Mouse (Mus musculus) small intestine, adult 2 months (tissue): ENCODE data around the gene Ntf3. TPM values are rescaled to one million over a fixed set of nuclear protein-coding genes. Genes with fewer than 3 reads are reported as not detected.

ENCODE experiments used
- H3K27ac ChIP-seq: fragments of 200-500 bp; 2 replicates; pipeline ENCODE4 v1.5.1; 2012; ENCODE audit warnings: low read depth, low read length, control low read depth, inconsistent platforms; ENCODE audit not compliant: insufficient read depth
- H3K27me3 ChIP-seq: fragments of 200-500 bp; 2 replicates; pipeline ENCODE4 v1.6.1; 2012; ENCODE audit warnings: mild to moderate bottlenecking, moderate library complexity, low read length, inconsistent platforms; ENCODE audit not compliant: control insufficient read depth, insufficient read depth
- H3K36me3 ChIP-seq: fragments of 200-500 bp; 2 replicates; pipeline ENCODE4 v1.6.1; 2012; ENCODE audit warnings: mild to moderate bottlenecking, low read length, control low read depth, inconsistent platforms; ENCODE audit not compliant: control insufficient read depth, insufficient read depth
- H3K4me1 ChIP-seq: fragments of 200-500 bp; 2 replicates; pipeline ENCODE4 v1.6.1; 2012; ENCODE audit warnings: low read length, inconsistent platforms, mixed read lengths; ENCODE audit not compliant: control insufficient read depth, insufficient read depth, insufficient read length
- H3K4me3 ChIP-seq: fragments of 200-500 bp; 2 replicates; pipeline ENCODE4 v1.5.1; 2012; ENCODE audit warnings: low read depth, mild to moderate bottlenecking, control low read depth, inconsistent platforms, low read length, moderate library complexity
- CTCF ChIP-seq: fragments of 200-500 bp; IDR thresholded peaks from 2 replicates; pipeline ENCODE4 v1.5.1; 2012; ENCODE audit warnings: low read depth, mild to moderate bottlenecking, control low read depth, inconsistent platforms, low read length, moderate library complexity, mixed read lengths; ENCODE audit not compliant: insufficient replicate concordance, insufficient read length; ENCODE audit errors: extremely low read depth
- POLR2A ChIP-seq: fragments of 200-500 bp; IDR thresholded peaks from 2 replicates; pipeline ENCODE4 v1.6.1; 2012; ENCODE audit warnings: low read depth, mild to moderate bottlenecking, control low read depth, inconsistent platforms, low read length, moderate library complexity
- WGBS: fragments of 180-500 bp; shearing (Covaris S2); methylation state at CpG from one replicate; pipeline ENCODE4 v1.1.7; 2018; 5-methylcytosine and 5-hydroxymethylcytosine counted together
- polyA plus RNA-seq: library from polyadenylated mRNA; depleted of rRNA; stranded (reverse); fragments of >200 nt; gene quantifications from 2 replicates; pipeline ENCODE4 v1.2.3, GENCODE M21; 2012

Gene Ntf3
- polyA plus RNA-seq, 1 experiment: 2.3 TPM

GRCm38 (mm10) chr6:126088489-126089265 is 78.0 kb downstream of the Ntf3 start:
- 89% methylated on average over 12 of the region's 12 CpGs for WGBS
- H3K4me1 ChIP-seq: no peaks in the 10 kb centered on the region
- no peaks in the 10 kb centered on the region for H3K27me3 ChIP-seq
- no peaks in the 10 kb centered on the region for H3K36me3 ChIP-seq
- H3K27ac ChIP-seq: no peak overlapping the region
- TF ChIP-seq POLR2A (no peak), CTCF (no peak)
- H3K4me3 ChIP-seq: no peak overlapping the region

GRCm38 (mm10) chr6:126086321-126086950 is 80.3 kb downstream of the Ntf3 start:
- TF ChIP-seq POLR2A (no peak), CTCF (no peak)
- Histone ChIP-seq H3K36me3 (no peaks in the 10 kb centered on the region), H3K4me1 (no peaks in the 10 kb centered on the region), H3K4me3 (no peak overlapping the region), H3K27me3 (no peaks in the 10 kb centered on the region), H3K27ac (no peak overlapping the region)
- 56% methylated on average over 3 of the region's 3 CpGs for WGBS

GRCm38 (mm10) chr6:126080531-126080930 is 86.2 kb downstream of the Ntf3 start:
- 74% methylated on average over 3 of the region's 3 CpGs for WGBS
- no peak overlapping the region for H3K27ac ChIP-seq
- H3K27me3 ChIP-seq: no peaks in the 10 kb centered on the region
- no peak for TF ChIP-seq POLR2A
- TF ChIP-seq CTCF: no peak
- no peaks in the 10 kb centered on the region for H3K4me1 ChIP-seq
- no peak overlapping the region for H3K4me3 ChIP-seq
- no peaks in the 10 kb centered on the region for H3K36me3 ChIP-seq

GRCm38 (mm10) chr6:126057706-126058105 is 109.0 kb downstream of the Ntf3 start:
- Histone ChIP-seq H3K36me3 (no peaks in the 10 kb centered on the region), H3K27me3 (no peaks in the 10 kb centered on the region), H3K4me1 (no peaks in the 10 kb centered on the region), H3K27ac (no peak overlapping the region), H3K4me3 (no peak overlapping the region)
- TF ChIP-seq POLR2A (no peak), CTCF (no peak)
- WGBS: 75% methylated on average over 3 of the region's 3 CpGs

GRCm38 (mm10) chr6:126053136-126053535 is 113.6 kb downstream of the Ntf3 start:
- H3K27ac ChIP-seq: no peak overlapping the region

More at GRCm38 (mm10) chr6:126053136-126053535, 113.6 kb downstream of the Ntf3 start:
- Histone ChIP-seq H3K4me1 (no peaks in the 10 kb centered on the region), H3K36me3 (no peaks in the 10 kb centered on the region), H3K4me3 (no peak overlapping the region), H3K27me3 (no peaks in the 10 kb centered on the region)
- 52% methylated on average over 5 of the region's 5 CpGs for WGBS
- TF ChIP-seq POLR2A (no peak), CTCF (no peak)
